Mouse (Mus musculus): ENCODE data around the gene Catsperg1.
A peak's percentile ranks its signal among the peaks of the same experiment; 100 is the strongest.

- TF ChIP-seq FLI1 (IDR thresholded peaks at IDR 0.05; ENCODE audit: low read length) (peak; percentile 44; the same call in 1 of the 2 replicates), GATA1 (IDR thresholded peaks at IDR 0.05; ENCODE audit: borderline replicate concordance, low read length) (no peak)
Observed at GRCm38 (mm10) chr7:29238019-29238967, 24.5 kb upstream of the Catsperg1 start, which contains the start of gene Yif1b.
